Mouse (Mus musculus) thymus, adult 2 months (tissue): Measurements from ENCODE around the gene Wdr78. TPM values are rescaled to one million over a fixed set of nuclear protein-coding genes. Genes with fewer than 3 reads are reported as not detected.
A peak's percentile ranks its signal among the peaks of the same experiment; 100 is the strongest.

Source experiments
- DNase-seq: peaks from one replicate; pipeline ENCODE4 v3.0.0; 2021
- H3K27ac ChIP-seq: fragments of 200-500 bp; 2 replicates; pipeline ENCODE4 v1.5.1; 2012; ENCODE audit warnings: low read length, control low read depth; ENCODE audit not compliant: control insufficient read depth, insufficient read depth
- H3K27me3 ChIP-seq: fragments of 200-500 bp; 2 replicates; pipeline ENCODE4 v1.6.1; 2012; ENCODE audit warnings: mild to moderate bottlenecking, low read length, moderate library complexity, mixed read lengths; ENCODE audit not compliant: control insufficient read depth, insufficient read depth
- H3K36me3 ChIP-seq: fragments of 200-500 bp; 2 replicates; pipeline ENCODE4 v1.6.1; 2012; ENCODE audit warnings: mild to moderate bottlenecking, low read length, moderate library complexity; ENCODE audit not compliant: control insufficient read depth, insufficient read depth
- H3K4me1 ChIP-seq: fragments of 200-500 bp; replicated peaks from 2 replicates; pipeline ENCODE4 v1.6.1; 2012; ENCODE audit warnings: low read length; ENCODE audit not compliant: control insufficient read depth, insufficient read depth
- H3K4me3 ChIP-seq: fragments of 200-500 bp; 2 replicates; pipeline ENCODE4 v1.5.1; 2012; ENCODE audit warnings: mild to moderate bottlenecking, low read length, control low read depth, moderate library complexity; ENCODE audit not compliant: control insufficient read depth, insufficient read depth
- CTCF ChIP-seq: fragments of 200-500 bp; IDR thresholded peaks from 2 replicates; pipeline ENCODE4 v1.5.1; 2012; ENCODE audit warnings: mild to moderate bottlenecking, control low read depth, low read length, moderate library complexity, borderline replicate concordance; ENCODE audit not compliant: control insufficient read depth, poor library complexity, insufficient read depth; ENCODE audit errors: extremely low read depth
- POLR2A ChIP-seq: fragments of 200-500 bp; IDR thresholded peaks from 2 replicates; pipeline ENCODE4 v1.6.1; 2012; ENCODE audit warnings: mild to moderate bottlenecking, low read length, control low read depth, moderate library complexity; ENCODE audit not compliant: control insufficient read depth, poor library complexity, insufficient read depth; ENCODE audit errors: extremely low read depth
- WGBS: fragments of 180-500 bp; shearing (Covaris S2); methylation state at CpG from one replicate; pipeline ENCODE4 v1.1.7; 2018; 5-methylcytosine and 5-hydroxymethylcytosine counted together
- polyA plus RNA-seq: library from polyadenylated mRNA; depleted of rRNA; stranded (reverse); fragments of >200 nt; gene quantifications from 2 replicates; pipeline ENCODE4 v1.2.3, GENCODE M21; 2012; rRNA removed

Gene Wdr78
- polyA plus RNA-seq: 50.2 and 54.6 TPM in 2 replicates

DNA sequence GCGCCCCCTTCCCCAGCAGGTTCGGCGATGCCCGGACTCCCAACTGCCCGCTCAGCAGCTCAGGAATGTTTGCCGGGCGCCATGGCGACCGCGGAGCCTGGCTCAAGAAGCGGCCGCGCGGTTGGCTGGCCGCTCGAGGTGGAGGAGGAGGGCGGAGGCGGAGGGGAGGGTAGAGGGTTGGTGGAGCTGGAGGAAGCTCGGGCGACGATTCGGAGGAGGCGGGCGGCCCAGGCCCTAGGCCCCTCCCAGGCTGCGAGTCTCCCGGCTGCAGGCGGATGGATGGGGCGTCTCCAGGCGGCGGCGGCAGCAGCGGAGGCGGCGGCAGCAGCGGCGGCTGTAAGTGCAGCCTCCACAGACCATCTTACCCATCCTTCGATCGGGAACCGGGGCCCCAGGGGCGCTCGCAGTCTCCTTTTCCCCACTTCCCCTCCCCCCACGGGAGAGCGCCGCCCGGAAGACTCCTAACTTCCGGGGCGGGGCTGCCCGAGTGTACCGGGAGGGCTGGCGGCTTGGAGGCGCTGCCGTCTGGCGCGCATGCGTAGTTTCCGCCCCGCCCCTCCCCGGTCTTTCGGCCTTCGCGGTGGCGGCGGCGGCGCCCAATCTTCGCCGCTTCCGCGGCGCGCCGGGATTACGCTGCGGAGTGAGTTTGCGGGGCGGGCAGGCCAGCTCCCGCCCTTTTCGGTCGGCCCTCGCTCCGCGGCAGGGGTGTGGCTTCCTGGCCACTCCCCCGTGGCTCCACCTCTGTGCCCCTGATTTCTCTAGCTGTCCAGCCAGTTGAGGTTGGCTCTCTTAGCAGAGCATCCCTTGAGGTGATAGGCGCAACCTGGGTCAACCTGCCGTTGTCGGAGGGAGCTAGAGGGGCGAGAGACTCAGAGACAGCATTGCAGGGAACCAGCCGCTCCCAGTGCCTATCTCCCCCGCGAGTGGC, at the start of gene Wdr78, which contains the start of gene Mier1:
TSS of gene Wdr78 (minus strand) at position 372 of the 928 bp plus-strand sequence.
TSS of gene Mier1 (plus strand) at position 207 of the 928 bp plus-strand sequence.
- H3K27me3 ChIP-seq: no peaks in the 10 kb centered on the region
- H3K4me1 ChIP-seq: peaks cover 12% of the 10 kb centered on the region
- peak within 1 kb of the TSS; percentile 98 for H3K4me3 ChIP-seq
- peak within 1 kb of the TSS; percentile 93 for H3K27ac ChIP-seq
- peak; percentile 96 for DNase-seq
- H3K36me3 ChIP-seq: peaks cover 5% of the 10 kb centered on the region; the same call in 1 of the 2 replicates
- TF ChIP-seq POLR2A (peak; percentile 78), CTCF (peak; percentile 23; the same call in 1 of the 2 replicates)
- WGBS: under 1% methylated on average over 90 of the region's 90 CpGs

DNA sequence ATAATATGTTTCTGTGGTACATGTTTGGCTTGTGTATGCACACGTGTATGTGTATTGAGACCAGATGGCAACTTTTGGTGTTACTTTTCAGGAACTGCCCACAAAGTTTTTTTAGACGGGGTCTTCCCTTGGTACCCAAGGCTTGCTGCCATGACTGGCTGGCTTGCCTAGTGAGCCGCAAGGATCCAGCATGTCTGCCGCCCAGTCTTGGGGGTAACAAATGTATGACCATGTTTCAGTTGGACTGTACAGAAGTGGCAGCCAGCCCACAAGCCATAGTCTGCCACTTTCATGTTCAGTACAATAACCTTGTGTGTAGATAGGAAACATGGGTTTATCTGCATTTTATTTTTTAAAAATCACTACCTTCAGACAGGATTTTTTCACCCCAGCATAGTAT, 44.4 kb upstream of the Wdr78 start:
- DNase-seq: no peak
- Histone ChIP-seq H3K36me3 (peaks cover 96% of the 10 kb centered on the region), H3K4me3 (no peak overlapping the region), H3K27ac (no peak overlapping the region), H3K4me1 (no peaks in the 10 kb centered on the region), H3K27me3 (no peaks in the 10 kb centered on the region)
- WGBS: 97% methylated on average over 4 of the region's 4 CpGs
- no peak for TF ChIP-seq POLR2A
- TF ChIP-seq CTCF: no peak

DNA sequence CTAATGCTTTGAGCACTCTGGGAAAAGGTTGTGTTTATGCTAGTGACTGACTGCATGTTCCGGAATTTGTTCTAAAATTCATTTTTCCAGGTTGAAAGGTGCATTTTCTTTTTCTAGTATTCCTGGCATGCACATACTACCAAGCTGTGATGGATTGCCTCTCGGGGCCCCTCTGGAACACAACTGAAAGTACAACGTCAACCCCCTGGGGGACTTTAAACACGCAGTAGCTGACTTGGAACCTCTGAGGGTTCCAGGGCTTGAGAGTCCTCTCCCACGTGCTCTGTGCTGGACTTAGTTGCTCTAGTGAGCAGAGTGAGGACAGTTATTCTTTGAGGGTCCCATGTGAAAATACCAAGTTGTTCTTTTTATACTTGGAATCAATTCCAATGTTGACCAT, 37.6 kb upstream of the Wdr78 start:
- DNase-seq: no peak
- Histone ChIP-seq H3K4me3 (no peak overlapping the region), H3K27me3 (no peaks in the 10 kb centered on the region), H3K4me1 (no peaks in the 10 kb centered on the region), H3K27ac (no peak overlapping the region), H3K36me3 (peaks cover 99% of the 10 kb centered on the region)
- 96% methylated on average over 5 of the region's 5 CpGs for WGBS
- TF ChIP-seq POLR2A (no peak), CTCF (no peak)

GRCm38 (mm10) chr4:103146339-103146738, 32.0 kb upstream of the Wdr78 start:
- 50% methylated on average over 5 of the region's 5 CpGs for WGBS
- TF ChIP-seq CTCF: peak; percentile 55; the same call in 1 of the 2 replicates
- no peak for TF ChIP-seq POLR2A
- Histone ChIP-seq H3K27ac (no peak overlapping the region), H3K4me3 (no peak overlapping the region), H3K27me3 (no peaks in the 10 kb centered on the region), H3K36me3 (peaks cover 92% of the 10 kb centered on the region), H3K4me1 (no peaks in the 10 kb centered on the region)
- DNase-seq: peak; percentile 85

DNA sequence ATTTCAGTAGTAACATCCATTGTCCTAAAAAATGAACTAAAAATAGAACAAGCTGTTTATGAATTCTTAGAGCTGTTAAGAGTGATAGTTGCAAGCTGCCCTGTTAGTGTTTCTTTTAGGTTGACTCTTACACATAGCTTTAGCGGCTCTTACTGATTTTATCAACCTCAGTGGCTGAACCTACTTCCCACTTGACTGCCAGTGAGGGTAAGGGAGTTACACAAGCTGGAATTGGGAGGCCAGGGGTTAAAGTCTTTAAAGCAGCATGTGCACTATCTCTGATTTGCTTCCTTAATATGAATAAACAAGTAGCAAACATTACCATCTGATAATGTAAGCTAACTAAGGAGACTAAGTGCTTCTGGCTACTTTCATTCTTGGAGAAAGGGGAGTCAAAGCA, 22.6 kb upstream of the Wdr78 start:
- DNase-seq: no peak
- TF ChIP-seq POLR2A (no peak), CTCF (no peak)
- H3K4me3 ChIP-seq: no peak overlapping the region

GRCm38 (mm10) chr4:103126533-103126932, 12.2 kb upstream of the Wdr78 start:
- H3K4me3 ChIP-seq: 0 out of 2 replicates have a peak overlapping the region, but pooled peaks have one; percentile 4
- H3K4me1 ChIP-seq: peaks cover 11% of the 10 kb centered on the region
- H3K27me3 ChIP-seq: no peaks in the 10 kb centered on the region
- H3K27ac ChIP-seq: peak overlapping the region; percentile 28; the same call in 1 of the 2 replicates
- 8% methylated on average over 4 of the region's 4 CpGs for WGBS
- TF ChIP-seq CTCF (no peak), POLR2A (no peak)
- peak; percentile 26 for DNase-seq
- H3K36me3 ChIP-seq: peaks cover 31% of the 10 kb centered on the region

More for the DNA sequence above, 22.6 kb upstream of the Wdr78 start:
- Histone ChIP-seq H3K27me3 (no peaks in the 10 kb centered on the region), H3K4me1 (0 out of 2 replicates have a peak, but pooled peaks cover 2% of the 10 kb centered on the region), H3K27ac (no peak overlapping the region), H3K36me3 (peaks cover 82% of the 10 kb centered on the region)
- 9% methylated on average over 1 of the region's 1 CpGs for whole genome bisulfite sequencing

DNA sequence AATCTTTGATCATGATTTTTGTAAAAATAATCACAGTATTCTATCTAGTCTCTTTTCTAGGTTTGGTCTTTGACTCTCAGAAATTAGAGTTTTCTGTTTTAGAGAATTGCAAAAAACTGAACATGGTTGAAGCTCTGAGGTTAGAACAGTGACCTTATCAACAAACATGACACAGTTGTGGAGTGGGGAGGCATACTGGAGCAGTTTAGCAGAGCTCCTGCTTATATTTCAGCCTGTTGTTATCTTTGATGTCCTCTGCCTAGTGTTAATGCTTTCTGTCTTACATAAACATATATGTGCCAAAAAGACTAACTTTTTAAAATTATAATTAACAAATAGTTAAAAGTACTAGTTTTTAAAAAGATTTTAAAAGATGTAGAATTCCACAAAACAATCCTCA, 9.3 kb upstream of the Wdr78 start:
- H3K4me1 ChIP-seq: peaks cover 11% of the 10 kb centered on the region
- DNase-seq: no peak
- H3K4me3 ChIP-seq: no peak overlapping the region
- H3K27ac ChIP-seq: no peak overlapping the region
- no peak for TF ChIP-seq CTCF
- TF ChIP-seq POLR2A: no peak
- peaks cover 5% of the 10 kb centered on the region for H3K36me3 ChIP-seq
- no peaks in the 10 kb centered on the region for H3K27me3 ChIP-seq
